Mouse (Mus musculus) embryonic facial prominence, embryonic 11.5 days (tissue): ENCODE measurements around the gene Vrk3. TPM values are rescaled to one million over a fixed set of nuclear protein-coding genes. Genes with fewer than 3 reads are reported as not detected.

Source experiments
- ATAC-seq: fragments of 200-750 bp; cut with Nextera tagmentation; replicated peaks from 2 replicates; pipeline ENCODE4 v1.8.0; 2017; ENCODE audit warnings: low read depth; ENCODE audit not compliant: insufficient number of reproducible peaks, low FRiP score, low TSS enrichment
- DNase-seq: peaks from one replicate; pipeline ENCODE4 v3.0.0-alpha.2; 2015; ENCODE audit warnings: low spot score
- H3K27ac ChIP-seq: fragments of 300-500 bp; sonication (generic); replicated peaks from 2 replicates; pipeline ENCODE4 v1.5.1; 2014; ENCODE audit warnings: mild to moderate bottlenecking, low read depth, low read length, control low read depth
- H3K27me3 ChIP-seq: fragments of 300-500 bp; sonication (generic); 2 replicates; pipeline ENCODE4 v1.6.1; 2014; ENCODE audit warnings: mild to moderate bottlenecking, low read length, moderate library complexity, mixed read lengths; ENCODE audit not compliant: control insufficient read depth, insufficient read depth
- H3K36me3 ChIP-seq: fragments of 300-500 bp; sonication (generic); replicated peaks from 2 replicates; pipeline ENCODE4 v1.6.1; 2014; ENCODE audit warnings: low read depth, mild to moderate bottlenecking, low read length, moderate library complexity, mixed read lengths; ENCODE audit not compliant: control insufficient read depth, insufficient read depth
- H3K4me1 ChIP-seq: fragments of 300-500 bp; sonication (generic); 2 replicates; pipeline ENCODE4 v1.6.1; 2014; ENCODE audit warnings: low read length, mixed read lengths; ENCODE audit not compliant: control insufficient read depth, insufficient read depth
- H3K4me2 ChIP-seq: fragments of 300-500 bp; sonication (generic); 2 replicates; pipeline ENCODE4 v1.6.1; 2014; ENCODE audit warnings: low read depth, mild to moderate bottlenecking, control low read depth, low read length, moderate library complexity
- H3K4me3 ChIP-seq: fragments of 300-500 bp; sonication (generic); 2 replicates; pipeline ENCODE4 v1.5.1; 2014; ENCODE audit warnings: low read depth, low read length, control low read depth
- H3K9ac ChIP-seq: fragments of 300-500 bp; sonication (generic); replicated peaks from 2 replicates; pipeline ENCODE4 v1.6.1; 2014; ENCODE audit warnings: mild to moderate bottlenecking, control low read depth, low read length
- H3K9me3 ChIP-seq: fragments of 300-500 bp; sonication (generic); replicated peaks from 2 replicates; pipeline ENCODE4 v1.6.1; 2016; ENCODE audit warnings: mild to moderate bottlenecking, low read length, inconsistent platforms, mixed read lengths; ENCODE audit not compliant: control insufficient read depth
- WGBS: fragments of 180-500 bp; shearing (Covaris S2); extraction: QIAGEN DNeasy Blood & Tissue Kit; methylation state at CpG from one replicate; pipeline ENCODE4 v1.1.7; 2014; 5-methylcytosine and 5-hydroxymethylcytosine counted together
- polyA plus RNA-seq: library from polyadenylated mRNA; unstranded; fragments of >200 nt; fragmentation: Nextera tagmentation; extraction: Ambion mirVana; gene quantifications from 2 replicates; pipeline ENCODE4 v1.2.1, GENCODE M21; 2014

Vrk3 gene
- polyA plus RNA-seq, 1 experiment from 2014 or later: 32.3 TPM

- Histone ChIP-seq H3K9me3 (no peaks in the 10 kb centered on the region), H3K4me3 (no peak overlapping the region), H3K4me1 (no peaks in the 10 kb centered on the region), H3K9ac (no peak overlapping the region), H3K27ac (no peak overlapping the region), H3K27me3 (no peaks in the 10 kb centered on the region), H3K4me2 (no peak overlapping the region), H3K36me3 (no peaks in the 10 kb centered on the region; the same call in 1 of the 2 replicates)
- ATAC-seq (no peak), DNase-seq (peak; percentile 94)
- 16% methylated on average over 6 of the region's 6 CpGs for WGBS
Measured at GRCm38 (mm10) chr7:44770046-44770578, 21.9 kb downstream of the Vrk3 start.

- no peaks in the 10 kb centered on the region for H3K27me3 ChIP-seq
- H3K4me1 ChIP-seq: no peaks in the 10 kb centered on the region
- 85% methylated on average over 8 of the region's 8 CpGs for WGBS
- no peak overlapping the region for H3K4me2 ChIP-seq
- ATAC-seq (no peak), DNase-seq (no peak)
- H3K36me3 ChIP-seq: no peaks in the 10 kb centered on the region
- H3K4me3 ChIP-seq: no peak overlapping the region
- no peak overlapping the region for H3K27ac ChIP-seq
- no peak overlapping the region for H3K9ac ChIP-seq
- H3K9me3 ChIP-seq: no peaks in the 10 kb centered on the region
Measured at GRCm38 (mm10) chr7:44772591-44773204, 24.5 kb downstream of the Vrk3 start.

GRCm38 (mm10) chr7:44776849-44777498 lies 28.8 kb downstream of the Vrk3 start:
- Histone ChIP-seq H3K4me3 (no peak overlapping the region), H3K4me1 (no peaks in the 10 kb centered on the region), H3K36me3 (no peaks in the 10 kb centered on the region), H3K9me3 (no peaks in the 10 kb centered on the region), H3K27me3 (no peaks in the 10 kb centered on the region), H3K27ac (no peak overlapping the region), H3K9ac (no peak overlapping the region), H3K4me2 (no peak overlapping the region)
- 75% methylated on average over 9 of the region's 9 CpGs for WGBS
- DNase-seq (peak; percentile 3), ATAC-seq (no peak)

GRCm38 (mm10) chr7:44780101-44780500 lies 31.9 kb downstream of the Vrk3 start:
- ATAC-seq (no peak), DNase-seq (no peak)
- no peaks in the 10 kb centered on the region for H3K4me1 ChIP-seq
- WGBS: 86% methylated on average over 8 of the region's 8 CpGs
- H3K4me3 ChIP-seq: no peak overlapping the region
- no peaks in the 10 kb centered on the region for H3K9me3 ChIP-seq
- H3K27ac ChIP-seq: no peak overlapping the region
- no peaks in the 10 kb centered on the region for H3K36me3 ChIP-seq
- no peaks in the 10 kb centered on the region for H3K27me3 ChIP-seq
- no peak overlapping the region for H3K4me2 ChIP-seq
- no peak overlapping the region for H3K9ac ChIP-seq

GRCm38 (mm10) chr7:44789531-44789930 lies 41.3 kb downstream of the Vrk3 start:
- H3K36me3 ChIP-seq: no peaks in the 10 kb centered on the region
- H3K4me3 ChIP-seq: no peak overlapping the region
- no peak overlapping the region for H3K4me2 ChIP-seq
- DNase-seq: no peak
- no peaks in the 10 kb centered on the region for H3K9me3 ChIP-seq
- WGBS: 69% methylated on average over 3 of the region's 3 CpGs
- ATAC-seq: no peak
- H3K27me3 ChIP-seq: no peaks in the 10 kb centered on the region
- no peak overlapping the region for H3K9ac ChIP-seq
- no peaks in the 10 kb centered on the region for H3K4me1 ChIP-seq
- H3K27ac ChIP-seq: no peak overlapping the region

GRCm38 (mm10) chr7:44790066-44790465 lies 41.9 kb downstream of the Vrk3 start:
- WGBS: 54% methylated on average over 4 of the region's 4 CpGs
- H3K27me3 ChIP-seq: no peaks in the 10 kb centered on the region
- H3K27ac ChIP-seq: no peak overlapping the region
- H3K4me2 ChIP-seq: no peak overlapping the region
- DNase-seq (no peak), ATAC-seq (no peak)
- no peak overlapping the region for H3K4me3 ChIP-seq
- no peaks in the 10 kb centered on the region for H3K36me3 ChIP-seq
- no peaks in the 10 kb centered on the region for H3K4me1 ChIP-seq
- H3K9me3 ChIP-seq: no peaks in the 10 kb centered on the region
- H3K9ac ChIP-seq: no peak overlapping the region

- Histone ChIP-seq H3K9me3 (no peaks in the 10 kb centered on the region), H3K9ac (no peak overlapping the region), H3K36me3 (no peaks in the 10 kb centered on the region), H3K27me3 (no peaks in the 10 kb centered on the region), H3K4me3 (no peak overlapping the region), H3K4me1 (no peaks in the 10 kb centered on the region), H3K4me2 (no peak overlapping the region), H3K27ac (no peak overlapping the region)
- WGBS: 84% methylated on average over 6 of the region's 6 CpGs
- ATAC-seq (no peak), DNase-seq (no peak)
Measured at GRCm38 (mm10) chr7:44792781-44793180, 44.6 kb downstream of the Vrk3 start.

GRCm38 (mm10) chr7:44808927-44809326 lies 60.7 kb downstream of the Vrk3 start:
- ATAC-seq (no peak), DNase-seq (no peak)
- Histone ChIP-seq H3K9ac (no peak overlapping the region), H3K9me3 (no peaks in the 10 kb centered on the region), H3K36me3 (no peaks in the 10 kb centered on the region), H3K4me1 (no peaks in the 10 kb centered on the region), H3K27ac (no peak overlapping the region), H3K4me2 (no peak overlapping the region), H3K27me3 (no peaks in the 10 kb centered on the region), H3K4me3 (no peak overlapping the region)
- WGBS: 78% methylated on average over 2 of the region's 2 CpGs
